Mouse (Mus musculus): ENCODE results near the gene Fstl4. TPM values are rescaled to one million over a fixed set of nuclear protein-coding genes. Genes with fewer than 3 reads are reported as not detected.

The Fstl4 gene
- total RNA-seq, 2 experiments from 2014 or later: not detected

DNA sequence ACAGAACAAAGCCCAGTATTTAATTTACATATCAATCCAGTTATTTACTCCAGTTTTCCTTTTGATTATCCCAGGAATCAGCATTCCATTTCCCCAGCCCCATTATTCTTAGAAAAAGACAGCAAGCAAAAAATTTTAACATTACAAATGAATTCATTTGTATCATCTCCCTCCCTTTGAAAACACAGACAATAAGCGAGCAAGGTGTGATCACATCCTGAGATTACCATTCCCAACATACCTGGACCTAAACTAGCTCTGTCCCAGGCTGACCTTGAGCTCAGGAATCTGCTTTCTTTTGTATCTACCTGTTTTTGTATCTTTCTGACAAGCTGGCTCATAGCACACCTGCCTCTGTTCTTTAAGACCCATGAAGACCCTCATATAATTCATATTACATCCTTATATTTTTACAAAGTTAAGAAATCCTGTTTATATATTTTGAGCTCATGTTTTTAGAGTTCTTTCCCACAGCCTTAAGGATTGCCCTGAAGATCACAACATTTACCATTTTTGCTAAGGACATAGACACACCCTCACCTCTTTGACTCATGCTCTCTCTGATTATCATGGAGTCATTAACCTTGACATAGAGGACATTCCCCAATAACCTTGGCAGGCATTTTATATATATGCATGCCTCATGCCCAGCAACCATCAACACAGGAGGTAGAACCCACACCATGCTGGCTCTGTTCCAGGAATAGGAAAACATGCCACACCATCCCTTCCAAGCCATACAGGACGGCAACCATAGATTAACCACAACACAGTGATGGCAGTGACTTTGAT lies 438.2 kb downstream of the Fstl4 start:
- no peak for DNase-seq (ENCODE audit: low spot score)

DNA sequence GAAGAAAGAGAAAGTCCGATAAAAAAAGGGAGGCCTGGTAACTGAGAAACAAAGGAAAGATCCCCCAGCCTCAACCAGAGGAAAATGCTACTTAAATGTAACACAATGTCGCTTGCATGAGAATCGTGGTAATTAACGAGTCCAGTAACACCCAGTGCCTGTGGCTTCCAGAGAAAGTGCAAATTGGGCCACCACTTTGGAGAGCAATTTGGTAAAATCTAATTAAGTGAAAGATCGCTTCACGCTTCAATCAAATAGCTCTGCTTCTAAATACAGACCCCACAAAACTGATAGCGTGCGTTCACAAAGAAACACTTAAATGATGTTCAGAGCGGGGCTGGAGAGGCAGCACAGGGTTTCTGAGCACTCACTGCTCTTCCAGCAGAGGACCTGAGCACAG lies 446.4 kb downstream of the Fstl4 start:
- no peak for DNase-seq (ENCODE audit: low spot score)

DNA sequence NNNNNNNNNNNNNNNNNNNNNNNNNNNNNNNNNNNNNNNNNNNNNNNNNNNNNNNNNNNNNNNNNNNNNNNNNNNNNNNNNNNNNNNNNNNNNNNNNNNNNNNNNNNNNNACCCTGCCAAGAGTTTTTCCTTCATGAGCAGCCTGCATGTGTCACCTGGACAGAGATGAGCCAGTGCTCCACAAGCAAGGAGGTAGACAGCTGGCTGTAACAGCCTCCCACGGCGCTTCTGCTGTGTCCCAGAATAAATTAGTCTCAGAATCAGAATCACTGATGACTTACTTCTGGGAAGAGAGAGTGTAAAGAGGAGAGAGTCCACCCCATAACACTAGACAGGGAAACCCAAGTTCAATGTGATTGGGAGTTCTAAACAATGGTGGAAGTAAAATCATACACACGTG lies 464.6 kb downstream of the Fstl4 start:
- no peak for DNase-seq (ENCODE audit: low spot score)

DNA sequence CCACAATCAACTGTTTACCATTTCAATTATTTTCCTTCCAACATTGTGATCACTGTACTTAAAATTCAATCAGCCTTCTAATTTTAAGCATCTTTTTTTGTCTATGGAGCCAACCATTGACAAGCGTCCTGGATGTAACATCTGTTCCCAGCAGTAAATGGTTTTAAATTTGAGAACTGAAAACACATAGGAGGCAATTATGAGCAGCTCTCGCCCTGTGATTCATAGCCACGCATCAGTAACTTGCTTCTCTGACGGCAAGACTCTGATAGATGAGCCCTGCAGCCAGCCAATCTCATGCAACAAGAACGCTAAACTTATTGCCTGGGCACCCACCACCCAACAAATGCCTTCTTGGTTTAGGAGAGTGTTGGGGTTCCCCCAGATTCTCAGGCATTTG lies 467.4 kb downstream of the Fstl4 start:
- DNase-seq (ENCODE audit: low spot score): no peak

DNA sequence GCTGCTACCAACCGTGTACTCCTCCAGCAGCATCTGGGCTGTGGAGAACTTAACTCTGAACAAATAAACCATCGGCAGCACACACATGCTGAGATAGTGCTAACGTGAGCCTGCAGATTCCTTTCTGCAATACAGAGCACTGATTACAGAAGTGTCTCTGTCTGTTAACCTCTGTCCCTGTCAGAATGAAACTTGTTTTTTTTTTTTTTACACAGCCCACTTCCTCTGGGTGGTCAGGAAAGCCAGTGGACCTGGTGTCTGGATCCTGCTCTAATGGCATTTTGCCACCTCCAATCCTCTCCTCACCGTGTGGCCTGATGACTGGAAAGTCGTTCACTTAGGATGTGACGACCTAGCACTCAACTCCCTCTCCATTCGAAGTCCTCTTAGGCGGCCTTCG lies 469.2 kb downstream of the Fstl4 start:
- DNase-seq (ENCODE audit: low spot score): no peak
